Mouse (Mus musculus): Measurements from ENCODE around the gene Lgals3. TPM values are rescaled to one million over a fixed set of nuclear protein-coding genes. Genes with fewer than 3 reads are reported as not detected.
"Not testable (repeated sequence)": the region's sequence is repeated elsewhere in the genome, so short reads cannot be mapped to it uniquely, and the experiment has no call there.

The Lgals3 gene
- polyA plus RNA-seq (2014; fragmentation: Nextera tagmentation; extraction: Ambion mirVana), result 15.9 and 16.6 TPM in 2 replicates

- peak; percentile 61; the same call in 1 of the 2 replicates for ATAC-seq (ENCODE audit: insufficient number of reproducible peaks, insufficient read depth, low FRiP score, low read depth)
- Histone ChIP-seq H3K9me3 (ENCODE audit: control insufficient read depth, low read depth, low read length) (no peaks in the 10 kb centered on the region), H3K4me2 (replicated peaks; ENCODE audit: low read depth, low read length) (no peak within 1 kb of the TSS), H3K27me3 (ENCODE audit: control insufficient read depth, insufficient read depth, low read length) (no peaks in the 10 kb centered on the region), H3K9ac (replicated peaks; ENCODE audit: low read depth, low read length) (no peak within 1 kb of the TSS), H3K36me3 (ENCODE audit: control insufficient read depth, insufficient read depth, low read length) (no peaks in the 10 kb centered on the region), H3K27ac (ENCODE audit: low read length) (no peak within 1 kb of the TSS), H3K4me3 (ENCODE audit: low read depth, low read length) (no peak within 1 kb of the TSS), H3K4me1 (ENCODE audit: control insufficient read depth, insufficient read depth, low read length) (peaks cover 9% of the 10 kb centered on the region)
- 40% methylated on average over 9 of the region's 9 CpGs for WGBS
Observed at GRCm38 (mm10) chr14:47367461-47367860, at the start of gene Lgals3. Gene Lgals3 (plus strand): TSS chr14:47367751.

GRCm38 (mm10) chr14:47319362-47319761, 48.2 kb upstream of the Lgals3 start:
- H3K27ac ChIP-seq (ENCODE audit: low read length), result no peak overlapping the region
- H3K27me3 ChIP-seq (ENCODE audit: control insufficient read depth, insufficient read depth, low read length), result no peaks in the 10 kb centered on the region
- H3K9me3 ChIP-seq (ENCODE audit: control insufficient read depth, low read depth, low read length), result no peaks in the 10 kb centered on the region
- no peaks in the 10 kb centered on the region for H3K4me1 ChIP-seq (ENCODE audit: control insufficient read depth, insufficient read depth, low read length)
- H3K9ac ChIP-seq (replicated peaks; ENCODE audit: low read depth, low read length), result no peak overlapping the region
- peaks cover 19% of the 10 kb centered on the region for H3K36me3 ChIP-seq (ENCODE audit: control insufficient read depth, insufficient read depth, low read length)
- ATAC-seq (ENCODE audit: insufficient number of reproducible peaks, insufficient read depth, low FRiP score, low read depth), result no peak
- 93% methylated on average over 5 of the region's 5 CpGs for WGBS
- no peak overlapping the region for H3K4me3 ChIP-seq (ENCODE audit: low read depth, low read length)
- no peak overlapping the region for H3K4me2 ChIP-seq (replicated peaks; ENCODE audit: low read depth, low read length)

- ATAC-seq (ENCODE audit: insufficient number of reproducible peaks, insufficient read depth, low FRiP score, low read depth); H3K9me3 ChIP-seq (ENCODE audit: control insufficient read depth, low read depth, low read length); H3K9ac ChIP-seq (replicated peaks; ENCODE audit: low read depth, low read length); H3K4me3 ChIP-seq (ENCODE audit: low read depth, low read length); H3K27me3 ChIP-seq (ENCODE audit: control insufficient read depth, insufficient read depth, low read length); H3K27ac ChIP-seq (ENCODE audit: low read length); H3K4me2 ChIP-seq (replicated peaks; ENCODE audit: low read depth, low read length); H3K4me1 ChIP-seq (ENCODE audit: control insufficient read depth, insufficient read depth, low read length): not testable (repeated sequence)
- 88% methylated on average over 6 of the region's 8 CpGs for WGBS
- peaks cover 13% of the 10 kb centered on the region for H3K36me3 ChIP-seq (ENCODE audit: control insufficient read depth, insufficient read depth, low read length)
Observed at GRCm38 (mm10) chr14:47321581-47321980, 46.0 kb upstream of the Lgals3 start.

- H3K36me3 ChIP-seq (ENCODE audit: control insufficient read depth, insufficient read depth, low read length), result no peaks in the 10 kb centered on the region
- no peak overlapping the region for H3K4me3 ChIP-seq (ENCODE audit: low read depth, low read length)
- no peak overlapping the region for H3K27ac ChIP-seq (ENCODE audit: low read length)
- no peak overlapping the region for H3K9ac ChIP-seq (replicated peaks; ENCODE audit: low read depth, low read length)
- WGBS, result 85% methylated on average over 9 of the region's 9 CpGs
- H3K27me3 ChIP-seq (ENCODE audit: control insufficient read depth, insufficient read depth, low read length), result no peaks in the 10 kb centered on the region
- H3K4me2 ChIP-seq (replicated peaks; ENCODE audit: low read depth, low read length), result no peak overlapping the region
- ATAC-seq (ENCODE audit: insufficient number of reproducible peaks, insufficient read depth, low FRiP score, low read depth), result no peak
- no peaks in the 10 kb centered on the region for H3K4me1 ChIP-seq (ENCODE audit: control insufficient read depth, insufficient read depth, low read length)
- H3K9me3 ChIP-seq (ENCODE audit: control insufficient read depth, low read depth, low read length), result no peaks in the 10 kb centered on the region
Observed at GRCm38 (mm10) chr14:47325965-47326761, 41.4 kb upstream of the Lgals3 start.

GRCm38 (mm10) chr14:47327347-47327746, 40.2 kb upstream of the Lgals3 start:
- H3K27ac ChIP-seq (ENCODE audit: low read length), result no peak overlapping the region
- WGBS, result 87% methylated on average over 5 of the region's 5 CpGs
- H3K4me3 ChIP-seq (ENCODE audit: low read depth, low read length), result no peak overlapping the region

GRCm38 (mm10) chr14:47331920-47332319, 35.6 kb upstream of the Lgals3 start:
- H3K4me1 ChIP-seq (ENCODE audit: control insufficient read depth, insufficient read depth, low read length), result no peaks in the 10 kb centered on the region
- no peak overlapping the region for H3K9ac ChIP-seq (replicated peaks; ENCODE audit: low read depth, low read length)
- no peaks in the 10 kb centered on the region for H3K36me3 ChIP-seq (ENCODE audit: control insufficient read depth, insufficient read depth, low read length)
- H3K27me3 ChIP-seq (ENCODE audit: control insufficient read depth, insufficient read depth, low read length), result no peaks in the 10 kb centered on the region
- no peaks in the 10 kb centered on the region for H3K9me3 ChIP-seq (ENCODE audit: control insufficient read depth, low read depth, low read length)
- no peak for ATAC-seq (ENCODE audit: insufficient number of reproducible peaks, insufficient read depth, low FRiP score, low read depth)
- 67% methylated on average over 5 of the region's 5 CpGs for WGBS
- no peak overlapping the region for H3K4me3 ChIP-seq (ENCODE audit: low read depth, low read length)
- no peak overlapping the region for H3K4me2 ChIP-seq (replicated peaks; ENCODE audit: low read depth, low read length)
- H3K27ac ChIP-seq (ENCODE audit: low read length), result no peak overlapping the region

More at GRCm38 (mm10) chr14:47327347-47327746, 40.2 kb upstream of the Lgals3 start:
- H3K4me2 ChIP-seq (replicated peaks; ENCODE audit: low read depth, low read length), result no peak overlapping the region
- no peaks in the 10 kb centered on the region for H3K36me3 ChIP-seq (ENCODE audit: control insufficient read depth, insufficient read depth, low read length)
- no peaks in the 10 kb centered on the region for H3K27me3 ChIP-seq (ENCODE audit: control insufficient read depth, insufficient read depth, low read length)
- ATAC-seq (ENCODE audit: insufficient number of reproducible peaks, insufficient read depth, low FRiP score, low read depth), result no peak
- no peaks in the 10 kb centered on the region for H3K4me1 ChIP-seq (ENCODE audit: control insufficient read depth, insufficient read depth, low read length)
- H3K9me3 ChIP-seq (ENCODE audit: control insufficient read depth, low read depth, low read length), result no peaks in the 10 kb centered on the region
- H3K9ac ChIP-seq (replicated peaks; ENCODE audit: low read depth, low read length), result no peak overlapping the region

- 81% methylated on average over 4 of the region's 4 CpGs for WGBS
Observed at GRCm38 (mm10) chr14:47334819-47335218, 32.7 kb upstream of the Lgals3 start.

GRCm38 (mm10) chr14:47335300-47335699, 32.3 kb upstream of the Lgals3 start:
- Histone ChIP-seq H3K27me3 (ENCODE audit: control insufficient read depth, insufficient read depth, low read length) (no peaks in the 10 kb centered on the region), H3K9ac (replicated peaks; ENCODE audit: low read depth, low read length) (no peak overlapping the region), H3K4me1 (ENCODE audit: control insufficient read depth, insufficient read depth, low read length) (no peaks in the 10 kb centered on the region), H3K27ac (ENCODE audit: low read length) (no peak overlapping the region), H3K9me3 (ENCODE audit: control insufficient read depth, low read depth, low read length) (no peaks in the 10 kb centered on the region), H3K36me3 (ENCODE audit: control insufficient read depth, insufficient read depth, low read length) (no peaks in the 10 kb centered on the region), H3K4me3 (ENCODE audit: low read depth, low read length) (no peak overlapping the region), H3K4me2 (replicated peaks; ENCODE audit: low read depth, low read length) (no peak overlapping the region)
- 75% methylated on average over 3 of the region's 3 CpGs for WGBS
- no peak for ATAC-seq (ENCODE audit: insufficient number of reproducible peaks, insufficient read depth, low FRiP score, low read depth)

More at GRCm38 (mm10) chr14:47334819-47335218, 32.7 kb upstream of the Lgals3 start:
- Histone ChIP-seq H3K27me3 (ENCODE audit: control insufficient read depth, insufficient read depth, low read length) (no peaks in the 10 kb centered on the region), H3K27ac (ENCODE audit: low read length) (no peak overlapping the region), H3K9ac (replicated peaks; ENCODE audit: low read depth, low read length) (no peak overlapping the region), H3K9me3 (ENCODE audit: control insufficient read depth, low read depth, low read length) (no peaks in the 10 kb centered on the region), H3K36me3 (ENCODE audit: control insufficient read depth, insufficient read depth, low read length) (no peaks in the 10 kb centered on the region), H3K4me2 (replicated peaks; ENCODE audit: low read depth, low read length) (no peak overlapping the region), H3K4me1 (ENCODE audit: control insufficient read depth, insufficient read depth, low read length) (no peaks in the 10 kb centered on the region), H3K4me3 (ENCODE audit: low read depth, low read length) (no peak overlapping the region)
- ATAC-seq (ENCODE audit: insufficient number of reproducible peaks, insufficient read depth, low FRiP score, low read depth), result no peak
